Mouse (Mus musculus) CD4-positive helper T cell, adult 2 months (primary cell): Measurements from ENCODE around the gene Ccl28.
"Not testable (repeated sequence)": the region's sequence is repeated elsewhere in the genome, so short reads cannot be mapped to it uniquely, and the experiment has no call there.

Source experiments
- DNase-seq: peaks from one replicate; pipeline ENCODE4 v3.0.0-alpha.2; 2012; ENCODE audit warnings: low read depth, missing footprints, low spot score

Ccl28 gene

GRCm38 (mm10) chr13:119623634-119624033 lies at the start of gene Ccl28:
Ccl28 (plus strand) TSS chr13:119623819.
- DNase-seq: no peak

GRCm38 (mm10) chr13:119596321-119597211 lies 27.1 kb upstream of the Ccl28 start:
- DNase-seq: peak; percentile 81

- DNase-seq: peak; percentile 42
Observed at GRCm38 (mm10) chr13:119598466-119598865, 25.2 kb upstream of the Ccl28 start.

- not testable (repeated sequence) for DNase-seq
Observed at GRCm38 (mm10) chr13:119599066-119599465, 24.6 kb upstream of the Ccl28 start.

- not testable (repeated sequence) for DNase-seq
Observed at GRCm38 (mm10) chr13:119599498-119599897, 24.1 kb upstream of the Ccl28 start.

GRCm38 (mm10) chr13:119600166-119600565 lies 23.5 kb upstream of the Ccl28 start:
- DNase-seq: peak; percentile 69

GRCm38 (mm10) chr13:119602688-119603331 lies 20.8 kb upstream of the Ccl28 start:
- DNase-seq: peak; percentile 25

- peak; percentile 42 for DNase-seq
Observed at GRCm38 (mm10) chr13:119603890-119604289, 19.7 kb upstream of the Ccl28 start.

- not testable (repeated sequence) for DNase-seq
Observed at GRCm38 (mm10) chr13:119604322-119604721, 19.3 kb upstream of the Ccl28 start.

GRCm38 (mm10) chr13:119618841-119619240 lies 4.8 kb upstream of the Ccl28 start:
- DNase-seq: no peak

GRCm38 (mm10) chr13:119619735-119620134 lies 3.9 kb upstream of the Ccl28 start:
- no peak for DNase-seq

- not testable (repeated sequence) for DNase-seq
Observed at GRCm38 (mm10) chr13:119625952-119626351, 2.3 kb downstream of the Ccl28 start.

GRCm38 (mm10) chr13:119631482-119632155 lies 8.0 kb downstream of the Ccl28 start:
- peak; percentile 93 for DNase-seq

- DNase-seq: no peak
Observed at GRCm38 (mm10) chr13:119632156-119632548, 8.5 kb downstream of the Ccl28 start.

- DNase-seq: no peak
Observed at GRCm38 (mm10) chr13:119635496-119635895, 11.9 kb downstream of the Ccl28 start.

GRCm38 (mm10) chr13:119637837-119638236 lies 14.2 kb downstream of the Ccl28 start:
- DNase-seq: no peak

GRCm38 (mm10) chr13:119638449-119638848 lies 14.8 kb downstream of the Ccl28 start:
- no peak for DNase-seq

GRCm38 (mm10) chr13:119639302-119639701 lies 15.7 kb downstream of the Ccl28 start:
- no peak for DNase-seq

- DNase-seq: peak; percentile 60
Observed at GRCm38 (mm10) chr13:119640504-119640903, 16.9 kb downstream of the Ccl28 start.

GRCm38 (mm10) chr13:119641145-119641544 lies 17.5 kb downstream of the Ccl28 start:
- no peak for DNase-seq

- DNase-seq: no peak
Observed at GRCm38 (mm10) chr13:119644769-119645168, 21.1 kb downstream of the Ccl28 start.

GRCm38 (mm10) chr13:119646511-119646910 lies 22.9 kb downstream of the Ccl28 start:
- DNase-seq: no peak
